Mouse (Mus musculus): ENCODE data around the gene Gabbr2.

Gene Gabbr2

GRCm38 (mm10) chr4:46915476-46915875, 76.2 kb downstream of the Gabbr2 start:
- 61% methylated on average over 14 of the region's 14 CpGs for whole genome bisulfite sequencing

GRCm38 (mm10) chr4:46914606-46915005, 77.1 kb downstream of the Gabbr2 start:
- 75% methylated on average over 6 of the region's 6 CpGs for WGBS

GRCm38 (mm10) chr4:46906036-46906691, 85.5 kb downstream of the Gabbr2 start:
- WGBS: 86% methylated on average over 3 of the region's 3 CpGs

GRCm38 (mm10) chr4:46905152-46905551, 86.5 kb downstream of the Gabbr2 start:
- WGBS: 44% methylated on average over 3 of the region's 3 CpGs

- WGBS: 75% methylated on average over 12 of the region's 12 CpGs
Measured at GRCm38 (mm10) chr4:46904129-46904528, 87.5 kb downstream of the Gabbr2 start.

GRCm38 (mm10) chr4:46898546-46898945, 93.1 kb downstream of the Gabbr2 start:
- 71% methylated on average over 4 of the region's 4 CpGs for WGBS

- 65% methylated on average over 18 of the region's 18 CpGs for WGBS
Measured at GRCm38 (mm10) chr4:46897634-46898399, 93.9 kb downstream of the Gabbr2 start.

GRCm38 (mm10) chr4:46894144-46894543, 97.5 kb downstream of the Gabbr2 start:
- 42% methylated on average over 9 of the region's 9 CpGs for WGBS

- WGBS: 50% methylated on average over 10 of the region's 10 CpGs
Measured at GRCm38 (mm10) chr4:46889175-46889574, 102.5 kb downstream of the Gabbr2 start.

- WGBS: 56% methylated on average over 20 of the region's 20 CpGs
Measured at GRCm38 (mm10) chr4:46885627-46886383, 105.9 kb downstream of the Gabbr2 start.

GRCm38 (mm10) chr4:46884132-46884531, 107.5 kb downstream of the Gabbr2 start:
- WGBS: 35% methylated on average over 7 of the region's 7 CpGs

- WGBS: 52% methylated on average over 9 of the region's 9 CpGs
Measured at GRCm38 (mm10) chr4:46883546-46883945, 108.1 kb downstream of the Gabbr2 start.

GRCm38 (mm10) chr4:46883047-46883446, 108.6 kb downstream of the Gabbr2 start:
- 53% methylated on average over 10 of the region's 10 CpGs for WGBS

GRCm38 (mm10) chr4:46881271-46881670, 110.4 kb downstream of the Gabbr2 start:
- 32% methylated on average over 4 of the region's 4 CpGs for WGBS

GRCm38 (mm10) chr4:46879943-46880342, 111.7 kb downstream of the Gabbr2 start:
- WGBS: 32% methylated on average over 4 of the region's 4 CpGs

- WGBS: 45% methylated on average over 4 of the region's 4 CpGs
Measured at GRCm38 (mm10) chr4:46872750-46873149, 118.9 kb downstream of the Gabbr2 start.

GRCm38 (mm10) chr4:46870157-46870556, 121.5 kb downstream of the Gabbr2 start:
- WGBS: 57% methylated on average over 6 of the region's 6 CpGs

- 86% methylated on average over 2 of the region's 2 CpGs for WGBS
Measured at GRCm38 (mm10) chr4:46869380-46869779, 122.3 kb downstream of the Gabbr2 start.

- 87% methylated on average over 3 of the region's 3 CpGs for WGBS
Measured at GRCm38 (mm10) chr4:46868921-46869320, 122.8 kb downstream of the Gabbr2 start.

GRCm38 (mm10) chr4:46868181-46868580, 123.5 kb downstream of the Gabbr2 start:
- WGBS: 44% methylated on average over 5 of the region's 5 CpGs

- 75% methylated on average over 10 of the region's 10 CpGs for WGBS
Measured at GRCm38 (mm10) chr4:46867779-46868178, 123.9 kb downstream of the Gabbr2 start.

GRCm38 (mm10) chr4:46866070-46866469, 125.6 kb downstream of the Gabbr2 start:
- 51% methylated on average over 2 of the region's 2 CpGs for WGBS

Measured in cerebral cortex, adult 2 months (tissue).